Mouse (Mus musculus) G1E-ER4 (cell line): ENCODE results near the gene AI464131. TPM values are rescaled to one million over a fixed set of nuclear protein-coding genes. Genes with fewer than 3 reads are reported as not detected.

ENCODE experiments used
- GATA1 ChIP-seq: IDR thresholded peaks from one replicate; pipeline ENCODE4 v1.8.0; 2012; ENCODE audit warnings: low read length, inconsistent platforms
- polyA plus RNA-seq: library from polyadenylated mRNA; stranded (reverse); fragments of >175 nt; gene quantifications from 2 replicates; pipeline ENCODE4 v1.2.3, GENCODE M21; 2012

The AI464131 gene
- polyA plus RNA-seq, 1 experiment, result 0.68 TPM

GRCm38 (mm10) chr4:41464345-41465286 lies 38.3 kb downstream of the AI464131 start, which contains the start of the genes Kif24 and Nudt2:
Gene Kif24 (minus strand): TSS chr4:41464887.
Gene Nudt2 (plus strand): TSS chr4:41465151.
- TF ChIP-seq GATA1, result no peak

GRCm38 (mm10) chr4:41460690-41461089 lies 42.2 kb downstream of the AI464131 start:
- no peak for TF ChIP-seq GATA1

- TF ChIP-seq GATA1, result no peak
Measured at GRCm38 (mm10) chr4:41447595-41447994, 55.3 kb downstream of the AI464131 start.

Other genes starting within 250 kb of the AI464131 start
- 624 and 843 TPM in 2 replicates for gene Ubap2, start 227.9 kb downstream of the AI464131 start, polyA plus RNA-seq
- gene Dcaf12, start 188.2 kb downstream of the AI464131 start, polyA plus RNA-seq, result 42.1 and 51.3 TPM in 2 replicates
- gene Ubap1, start 154.1 kb downstream of the AI464131 start, polyA plus RNA-seq, result 25.7 and 31.5 TPM in 2 replicates
- gene Kif24, start 38.2 kb downstream of the AI464131 start, polyA plus RNA-seq, result 4.9 and 6.6 TPM in 2 replicates
- gene Nudt2, start 37.9 kb downstream of the AI464131 start, polyA plus RNA-seq, result 3.5 and 16.7 TPM in 2 replicates
- gene 1110017D15Rik, start 14.3 kb upstream of the AI464131 start, polyA plus RNA-seq, result not detected in 2 replicates
- 1.2 and 1.7 TPM in 2 replicates for gene Fam219a, start 66.5 kb upstream of the AI464131 start, polyA plus RNA-seq
- not detected in 2 replicates for gene Dnaic1, start 66.7 kb upstream of the AI464131 start, polyA plus RNA-seq
- gene Enho, start 137.2 kb upstream of the AI464131 start, polyA plus RNA-seq, result not detected in 2 replicates
- 7.7 and 9.0 TPM in 2 replicates for gene Cntfr, start 194.0 kb upstream of the AI464131 start, polyA plus RNA-seq
- gene Il11ra1, start 196.9 kb upstream of the AI464131 start, polyA plus RNA-seq, result 5.8 and 6.3 TPM in 2 replicates
- 94.5 and 96.6 TPM in 2 replicates for gene Rpp25l, start 210.5 kb upstream of the AI464131 start, polyA plus RNA-seq
- 154 and 221 TPM in 2 replicates for gene Dctn3, start 220.1 kb upstream of the AI464131 start, polyA plus RNA-seq
- gene Arid3c, start 228.1 kb upstream of the AI464131 start, polyA plus RNA-seq, result not detected in 2 replicates